Mouse (Mus musculus): ENCODE measurements at regions not wholly inside any gene's neighbourhood (a gene's known extent, or its start where the extent isn't known, plus 50 kb on each side); places are given as distances from the start of the nearest gene placed in this dataset.

- TF ChIP-seq EP300 (IDR thresholded peaks at IDR 0.05) (no peak), CTCF (IDR thresholded peaks at IDR 0.05) (no peak)
These were observed 99.9 kb downstream of the Mfap3l start for GRCm38 (mm10) chr8:60732545-60732944.
